Mouse (Mus musculus) liver, embryonic 14.5 days (tissue): ENCODE results near the gene 2410004B18Rik. TPM values are rescaled to one million over a fixed set of nuclear protein-coding genes. Genes with fewer than 3 reads are reported as not detected.

Source experiments
- ATAC-seq: fragments of 200-750 bp; cut with Nextera tagmentation; 2 replicates; pipeline ENCODE4 v1.8.0; 2017; ENCODE audit warnings: moderate number of reproducible peaks, mild to moderate bottlenecking, moderate library complexity; ENCODE audit not compliant: insufficient read depth
- DNase-seq, 3 experiments: peaks; one replicate each; pipeline ENCODE4 v3.0.0-alpha.2; 2012 to 2013; ENCODE audit warnings: low read depth in 3 of 3, low spot score in 3 of 3
- H3K27ac ChIP-seq: fragments of 300-500 bp; sonication (generic); 2 replicates; pipeline ENCODE4 v1.5.1; 2014; ENCODE audit warnings: moderate library complexity, mild to moderate bottlenecking, control low read depth, inconsistent platforms
- H3K27me3 ChIP-seq: fragments of 300-500 bp; sonication (generic); 2 replicates; pipeline ENCODE4 v1.6.1; 2014; ENCODE audit warnings: mild to moderate bottlenecking, low read length, moderate library complexity; ENCODE audit not compliant: control insufficient read depth, insufficient read depth
- H3K36me3 ChIP-seq: fragments of 300-500 bp; sonication (generic); replicated peaks from 2 replicates; pipeline ENCODE4 v1.6.1; 2014; ENCODE audit warnings: low read depth; ENCODE audit not compliant: control insufficient read depth, insufficient read depth
- H3K4me1 ChIP-seq, 2 experiments: fragments of 200-500 bp in 1 of 2; fragments of 300-500 bp in 1 of 2; sonication (generic) in 1 of 2; replicated peaks; 2 replicates each; pipeline ENCODE4 v1.6.1; 2012 to 2014; ENCODE audit warnings: antibody characterized with exemption in 1 of 2, inconsistent platforms in 1 of 2, low read length in 1 of 2; ENCODE audit not compliant: control insufficient read depth in 2 of 2, insufficient read depth in 2 of 2
- H3K4me2 ChIP-seq: fragments of 300-500 bp; sonication (generic); 2 replicates; pipeline ENCODE4 v1.6.1; 2014; ENCODE audit warnings: low read depth, mild to moderate bottlenecking, control low read depth, moderate library complexity
- H3K4me3 ChIP-seq, 2 experiments: fragments of 200-500 bp in 1 of 2; fragments of 300-500 bp in 1 of 2; sonication (generic) in 1 of 2; 2 replicates each; pipeline ENCODE4 v1.5.1; 2012 to 2014; ENCODE audit warnings: low read depth in 2 of 2, low read length in 2 of 2, mild to moderate bottlenecking in 2 of 2, control low read depth in 1 of 2, inconsistent platforms in 1 of 2, moderate library complexity in 1 of 2; ENCODE audit not compliant: insufficient read depth in 1 of 2
- H3K9ac ChIP-seq: fragments of 300-500 bp; sonication (generic); replicated peaks from 2 replicates; pipeline ENCODE4 v1.6.1; 2014; ENCODE audit warnings: mild to moderate bottlenecking, control low read depth, moderate library complexity
- H3K9me3 ChIP-seq: fragments of 300-500 bp; sonication (generic); 2 replicates; pipeline ENCODE4 v1.6.1; 2016; ENCODE audit warnings: low read length, mixed read lengths; ENCODE audit not compliant: control insufficient read depth
- CTCF ChIP-seq: IDR thresholded peaks from 2 replicates; pipeline ENCODE4 v1.5.1; 2016; ENCODE audit warnings: antibody characterized with exemption, low read depth, control low read depth
- EP300 ChIP-seq: IDR thresholded peaks from 2 replicates; pipeline ENCODE4 v1.6.1; 2016; ENCODE audit warnings: antibody characterized with exemption, low read depth
- WGBS: fragments of 180-500 bp; shearing (Covaris S2); extraction: QIAGEN DNeasy Blood & Tissue Kit; methylation state at CpG from one replicate; pipeline ENCODE4 v1.1.7; 2014; ENCODE audit not compliant: insufficient replicate concordance; 5-methylcytosine and 5-hydroxymethylcytosine counted together
- polyA plus RNA-seq, 2 experiments: library from polyadenylated mRNA; depleted of rRNA in 1 of 2; stranded (reverse) in 1 of 2; unstranded in 1 of 2; fragments of >200 nt; fragmentation: Nextera tagmentation in 1 of 2; extraction: Ambion mirVana in 1 of 2; gene quantifications; 2 replicates each; pipeline versions ENCODE4 v1.2.1 to v1.2.3; 2012 to 2014

Gene 2410004B18Rik
- polyA plus RNA-seq, 2 experiments = 7.8 to 17.4 TPM

GRCm38 (mm10) chr3:145922971-145923370 is 14.8 kb upstream of the 2410004B18Rik start:
- H3K9ac ChIP-seq = no peak overlapping the region
- no peaks in the 10 kb centered on the region for H3K27me3 ChIP-seq
- TF ChIP-seq CTCF (no peak), EP300 (no peak)
- peak overlapping the region; percentile 87 for H3K4me2 ChIP-seq
- no peak overlapping the region for H3K4me3 ChIP-seq
- H3K27ac ChIP-seq = no peak overlapping the region; the same call in 1 of the 2 replicates
- H3K36me3 ChIP-seq = no peaks in the 10 kb centered on the region; the same call in 1 of the 2 replicates
- DNase-seq (no peak), ATAC-seq (no peak)
- WGBS = 55% methylated on average over 3 of the region's 3 CpGs
- H3K9me3 ChIP-seq = no peaks in the 10 kb centered on the region; the same call in 1 of the 2 replicates
- H3K4me1 ChIP-seq = peaks cover 17 to 21% of the 10 kb centered on the region in 2 experiments

- Histone ChIP-seq H3K4me1 (peaks cover 17 to 21% of the 10 kb centered on the region in 2 experiments), H3K9ac (peak overlapping the region; percentile 86), H3K27me3 (no peaks in the 10 kb centered on the region), H3K4me2 (peak overlapping the region; percentile 87), H3K9me3 (no peaks in the 10 kb centered on the region; the same call in 1 of the 2 replicates), H3K4me3 (peak overlapping the region; percentile 76 to 91), H3K27ac (peak overlapping the region; percentile 80), H3K36me3 (no peaks in the 10 kb centered on the region; the same call in none of the 2 replicates)
- DNase-seq = peak; percentile 99
- TF ChIP-seq EP300 (no peak), CTCF (no peak)
- whole genome bisulfite sequencing = under 1% methylated on average over 58 of the region's 58 CpGs
- peak; percentile 98 for ATAC-seq
Observed at GRCm38 (mm10) chr3:145923874-145924577, 13.8 kb upstream of the 2410004B18Rik start.

DNA sequence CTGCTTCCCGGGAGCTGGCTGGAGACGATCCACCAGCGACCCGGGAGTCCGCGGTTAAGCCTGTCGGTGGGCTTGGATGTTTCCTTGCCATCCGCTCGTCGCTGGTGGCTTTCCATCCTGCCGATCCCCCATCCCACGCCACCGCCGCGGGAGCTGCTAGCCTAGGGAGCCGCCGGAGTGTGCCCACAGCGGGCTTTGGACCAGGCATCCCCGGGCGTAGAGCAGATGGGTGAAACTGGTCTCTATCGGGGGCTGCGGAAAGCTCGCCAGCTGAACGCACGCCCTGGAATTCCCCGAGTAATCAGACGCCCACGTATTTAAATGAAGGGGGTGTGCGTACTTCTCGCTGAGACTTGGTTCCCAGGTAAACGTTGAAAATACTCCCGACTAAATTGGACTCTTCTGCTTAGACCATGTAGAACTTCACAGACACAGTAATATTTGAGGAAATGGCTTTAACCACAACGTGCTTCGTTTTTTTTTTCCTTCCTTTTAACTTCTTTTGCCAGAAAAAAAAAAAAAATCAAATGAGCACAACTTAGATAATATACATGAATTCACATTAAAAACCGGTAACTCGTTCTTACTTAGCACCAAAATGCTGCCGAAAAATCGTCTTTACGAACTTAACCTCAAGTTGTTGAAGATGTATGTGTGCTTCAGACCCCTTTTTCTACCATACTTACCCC is 13.0 kb upstream of the 2410004B18Rik start:
- Histone ChIP-seq H3K27me3 (no peaks in the 10 kb centered on the region), H3K4me3 (peak overlapping the region; percentile 76 to 91), H3K36me3 (no peaks in the 10 kb centered on the region; the same call in none of the 2 replicates), H3K27ac (peak overlapping the region; percentile 80), H3K4me1 (peaks cover 17 to 21% of the 10 kb centered on the region in 2 experiments), H3K4me2 (peak overlapping the region; percentile 85), H3K9me3 (no peaks in the 10 kb centered on the region), H3K9ac (peak overlapping the region; percentile 86)
- TF ChIP-seq EP300 = no peak
- TF ChIP-seq CTCF = no peak
- DNase-seq (peak; percentile 49 to 77 (median 50)), ATAC-seq (peak; percentile 6; the same call in 1 of the 2 replicates)
- WGBS = 2% methylated on average over 39 of the region's 39 CpGs

- no peaks in the 10 kb centered on the region for H3K27me3 ChIP-seq
- WGBS = 59% methylated on average over 5 of the region's 5 CpGs
- H3K27ac ChIP-seq = no peak overlapping the region
- H3K9me3 ChIP-seq = no peaks in the 10 kb centered on the region
- TF ChIP-seq EP300 = no peak
- no peak for TF ChIP-seq CTCF
- H3K4me3 ChIP-seq = peak overlapping the region; percentile 76 to 91; a peak in 3 of 4 replicates
- peak overlapping the region; percentile 85 for H3K4me2 ChIP-seq
- no peaks in the 10 kb centered on the region; the same call in none of the 2 replicates for H3K36me3 ChIP-seq
- H3K4me1 ChIP-seq = peaks cover 17 to 21% of the 10 kb centered on the region in 2 experiments
- DNase-seq (no peak), ATAC-seq (no peak)
- peak overlapping the region; percentile 86 for H3K9ac ChIP-seq
Observed at GRCm38 (mm10) chr3:145925506-145925905, 12.3 kb upstream of the 2410004B18Rik start.
